Mouse (Mus musculus): ENCODE measurements around the gene Birc7. TPM values are rescaled to one million over a fixed set of nuclear protein-coding genes. Genes with fewer than 3 reads are reported as not detected.

Birc7 gene
- polyA plus RNA-seq, 1 experiment from 2014 or later: 1.3 TPM

DNA sequence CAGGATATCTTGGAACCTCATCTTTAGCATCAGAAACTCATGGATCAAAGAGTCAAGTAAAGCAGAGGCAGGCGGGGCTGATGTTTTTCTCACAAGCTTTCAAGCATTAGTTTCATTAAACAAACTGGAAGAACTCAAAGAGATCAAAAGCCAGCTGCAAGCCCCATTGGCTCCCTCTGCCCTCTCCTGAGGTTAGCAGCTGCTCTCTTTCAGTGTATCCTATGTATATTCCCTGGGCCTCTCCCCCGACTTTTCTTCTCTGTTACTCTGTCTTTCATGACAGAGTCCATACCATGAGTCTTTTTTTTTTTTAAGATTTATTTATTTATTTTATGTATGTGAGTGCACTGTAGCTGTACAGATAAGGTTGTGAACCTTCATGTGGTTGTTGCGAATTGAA lies 31.4 kb downstream of the Birc7 start:
- Histone ChIP-seq H3K9me3 (no peaks in the 10 kb centered on the region), H3K4me1 (replicated peaks) (peaks cover 24% of the 10 kb centered on the region), H3K27ac (no peak overlapping the region), H3K27me3 (ENCODE audit: insufficient read depth, poor library complexity, severe bottlenecking) (peaks cover 11% of the 10 kb centered on the region), H3K36me3 (no peaks in the 10 kb centered on the region), H3K4me3 (no peak overlapping the region)
- 82% methylated on average over 3 of the region's 3 CpGs for WGBS
- DNase-seq (ENCODE audit: low spot score): no peak

DNA sequence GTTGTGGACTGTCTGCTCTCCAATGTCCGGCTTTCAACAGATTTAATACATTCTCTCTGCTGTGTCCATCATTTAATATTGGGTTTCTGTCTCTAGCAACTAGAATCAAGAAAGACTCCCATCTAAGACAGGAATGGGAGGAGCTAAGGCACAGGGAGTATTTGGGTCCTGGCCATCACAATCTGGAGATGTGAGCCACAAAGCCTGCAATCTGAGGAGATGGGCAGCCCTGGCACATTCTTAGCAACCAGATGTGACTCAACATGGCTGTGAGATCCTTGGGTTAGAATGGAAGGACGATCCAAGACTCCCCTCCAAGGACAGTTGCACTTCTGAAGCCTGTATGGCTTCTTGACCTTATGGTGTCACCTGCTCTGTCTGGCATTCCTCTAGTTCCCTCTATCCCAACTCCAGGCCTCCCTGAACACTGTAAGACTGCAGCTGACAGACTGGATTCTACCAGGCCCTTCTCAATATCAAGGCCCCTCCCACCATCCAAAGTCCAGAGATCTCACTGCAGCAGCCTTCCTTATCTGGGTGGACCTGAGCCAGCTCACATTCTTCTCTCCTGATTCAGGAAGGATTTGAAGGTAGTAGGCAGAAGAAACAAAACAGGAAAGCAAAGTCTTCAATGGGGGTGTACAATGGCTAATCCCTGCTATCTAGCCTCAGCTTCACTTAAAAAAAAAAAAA lies 33.9 kb downstream of the Birc7 start:
- Histone ChIP-seq H3K27me3 (ENCODE audit: insufficient read depth, poor library complexity, severe bottlenecking) (no peaks in the 10 kb centered on the region), H3K9me3 (no peaks in the 10 kb centered on the region), H3K27ac (no peak overlapping the region), H3K4me1 (replicated peaks) (peaks cover 22% of the 10 kb centered on the region), H3K36me3 (no peaks in the 10 kb centered on the region), H3K4me3 (no peak overlapping the region)
- WGBS: 81% methylated on average over 2 of the region's 2 CpGs
- no peak for DNase-seq (ENCODE audit: low spot score)

DNA sequence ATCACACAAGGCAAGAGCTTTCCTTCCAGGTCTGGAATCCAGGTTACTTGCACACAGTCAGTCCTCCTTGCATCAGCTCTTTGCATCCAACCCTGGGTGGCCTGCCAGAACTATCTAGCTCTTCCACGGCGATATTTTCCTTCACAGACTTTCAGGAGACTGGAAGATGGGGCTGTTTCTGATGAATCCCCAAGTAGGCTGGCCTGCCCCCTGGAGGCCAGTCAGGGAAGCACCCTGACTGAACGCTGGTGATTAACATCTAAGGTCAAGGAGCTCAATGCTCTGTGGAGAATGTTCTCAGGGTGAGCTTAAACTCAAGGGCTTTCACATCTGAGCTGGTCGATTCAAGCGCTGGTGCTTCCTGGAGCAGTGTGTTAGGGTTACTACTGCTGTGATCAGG lies 35.1 kb downstream of the Birc7 start:
- Histone ChIP-seq H3K4me3 (no peak overlapping the region), H3K27ac (peak overlapping the region; percentile 43; the same call in 1 of the 2 replicates), H3K27me3 (ENCODE audit: insufficient read depth, poor library complexity, severe bottlenecking) (no peaks in the 10 kb centered on the region), H3K36me3 (peaks cover 4% of the 10 kb centered on the region), H3K4me1 (replicated peaks) (peaks cover 32% of the 10 kb centered on the region), H3K9me3 (no peaks in the 10 kb centered on the region)
- 10% methylated on average over 5 of the region's 5 CpGs for WGBS
- peak; percentile 82 for DNase-seq (ENCODE audit: low spot score)

DNA sequence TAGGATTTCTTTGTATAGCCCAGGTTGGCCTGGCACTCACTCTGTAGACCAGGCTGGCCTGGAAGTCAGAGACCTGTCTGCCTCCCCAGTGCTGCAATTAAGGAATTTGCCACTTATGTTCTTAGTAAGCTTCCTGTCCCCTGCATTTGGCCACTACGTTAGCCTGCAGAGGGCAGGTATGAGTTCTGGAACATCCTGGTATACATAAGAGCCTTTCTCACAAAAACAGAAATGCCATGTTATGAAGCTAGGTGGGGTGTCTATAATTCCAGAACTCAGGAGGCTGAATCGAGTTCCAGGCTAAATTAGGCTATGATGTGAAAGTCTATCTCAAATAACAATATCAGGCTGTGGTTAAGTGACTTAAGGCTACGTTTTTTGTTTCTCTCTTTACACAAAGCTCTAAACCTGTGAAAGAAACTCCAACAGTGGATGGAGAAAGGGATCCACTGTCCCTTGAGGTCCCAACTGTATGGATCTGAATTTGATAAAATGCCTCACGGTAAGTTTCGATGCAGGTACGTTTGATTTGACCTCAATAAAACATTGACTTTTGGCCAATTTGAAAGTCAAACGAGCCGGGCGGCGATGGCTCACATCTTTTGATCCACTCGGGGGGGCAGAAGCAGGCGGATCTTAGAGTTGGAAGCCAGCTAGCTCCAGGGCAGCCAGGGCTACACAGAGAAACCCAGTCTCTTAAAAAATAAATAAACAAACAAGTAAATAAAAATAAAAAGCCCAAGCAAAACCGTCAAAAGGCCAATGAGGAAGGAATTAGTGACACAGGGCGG lies 37.5 kb downstream of the Birc7 start:
- Histone ChIP-seq H3K36me3 (peaks cover 25% of the 10 kb centered on the region), H3K27ac (peak overlapping the region; percentile 93), H3K27me3 (ENCODE audit: insufficient read depth, poor library complexity, severe bottlenecking) (no peaks in the 10 kb centered on the region), H3K4me1 (replicated peaks) (peaks cover 35% of the 10 kb centered on the region), H3K9me3 (no peaks in the 10 kb centered on the region), H3K4me3 (peak overlapping the region; percentile 80)
- no peak for DNase-seq (ENCODE audit: low spot score)
- 20% methylated on average over 14 of the region's 14 CpGs for WGBS

DNA sequence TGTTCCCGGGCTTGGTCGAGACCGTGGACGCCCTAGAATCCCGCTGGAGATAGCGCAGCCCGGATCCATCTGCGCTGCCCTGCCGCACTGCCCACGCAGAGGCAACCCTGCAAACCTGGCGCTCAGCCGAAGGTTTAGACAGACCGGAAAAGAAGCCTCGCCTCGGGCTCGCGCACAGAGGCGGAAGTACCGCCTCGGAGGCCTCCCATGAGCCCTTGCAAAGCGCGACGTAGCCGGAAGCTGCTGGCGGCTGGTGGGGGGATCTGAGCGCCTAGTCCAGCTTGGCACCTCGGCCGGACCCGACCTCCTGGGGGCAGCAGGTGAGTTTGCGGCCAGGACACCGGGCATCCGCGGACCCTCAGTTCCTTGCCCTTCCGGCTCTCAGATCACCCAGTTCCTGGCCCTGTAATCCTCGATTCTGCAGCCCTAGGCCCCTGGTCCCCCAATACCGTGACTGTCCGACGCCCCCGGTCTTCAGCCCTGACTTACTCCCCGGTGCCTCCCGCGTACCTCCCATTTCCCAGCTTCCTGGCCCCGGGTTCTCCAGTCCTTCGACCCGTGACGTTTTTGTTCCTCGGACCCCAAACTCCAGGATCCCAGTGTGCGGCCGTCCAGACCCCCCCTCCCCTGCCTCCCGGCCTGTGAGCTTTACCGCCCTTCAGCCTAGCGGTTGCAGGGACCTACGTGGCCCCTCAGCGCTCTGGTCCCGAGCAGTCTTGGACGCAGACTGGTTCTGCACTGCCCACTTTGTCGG lies 38.4 kb downstream of the Birc7 start, which contains the start of gene Arfgap1:
TSS of gene Arfgap1 (plus strand) at position 216 of the 754 bp plus-strand sequence.
- Histone ChIP-seq H3K9me3 (no peaks in the 10 kb centered on the region), H3K4me1 (replicated peaks) (peaks cover 35% of the 10 kb centered on the region), H3K4me3 (peak within 1 kb of the TSS; percentile 80), H3K27me3 (ENCODE audit: insufficient read depth, poor library complexity, severe bottlenecking) (no peaks in the 10 kb centered on the region), H3K27ac (peak within 1 kb of the TSS; percentile 93), H3K36me3 (peaks cover 34% of the 10 kb centered on the region)
- under 1% methylated on average over 57 of the region's 57 CpGs for WGBS
- DNase-seq (ENCODE audit: low spot score): peak; percentile 88

DNA sequence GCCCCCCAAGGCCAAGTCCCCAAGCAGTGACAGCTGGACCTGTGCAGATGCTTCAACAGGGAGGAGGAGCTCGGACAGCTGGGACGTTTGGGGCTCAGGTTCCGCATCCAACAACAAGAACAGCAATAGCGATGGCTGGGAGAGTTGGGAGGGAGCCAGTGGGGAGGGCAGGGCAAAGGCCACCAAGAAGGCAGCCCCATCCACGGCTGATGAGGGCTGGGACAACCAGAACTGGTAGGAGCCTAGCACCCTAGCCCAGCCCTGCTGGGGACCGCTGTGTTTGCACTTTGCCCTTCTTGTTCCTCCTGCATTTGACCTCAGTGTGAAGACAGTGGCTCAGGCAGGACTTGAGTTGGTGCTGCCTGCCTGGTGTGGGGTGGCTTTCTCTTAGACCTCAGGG lies 52.3 kb downstream of the Birc7 start:
- Histone ChIP-seq H3K27ac (no peak overlapping the region), H3K4me3 (no peak overlapping the region), H3K36me3 (peaks cover 85% of the 10 kb centered on the region), H3K27me3 (ENCODE audit: insufficient read depth, poor library complexity, severe bottlenecking) (no peaks in the 10 kb centered on the region), H3K4me1 (replicated peaks) (peaks cover 3% of the 10 kb centered on the region), H3K9me3 (no peaks in the 10 kb centered on the region)
- DNase-seq (ENCODE audit: low spot score): no peak
- WGBS: 85% methylated on average over 6 of the region's 6 CpGs

Other genes starting within 250 kb of the Birc7 start
- gene Dido1, start 219.0 kb upstream of the Birc7 start, polyA plus RNA-seq (2016; fragmentation: Nextera tagmentation; extraction: Ambion mirVana): 31.9 and 33.3 TPM in 2 replicates
- 50.0 and 50.8 TPM in 2 replicates for gene Gid8, start 218.9 kb upstream of the Birc7 start, polyA plus RNA-seq (2016; fragmentation: Nextera tagmentation; extraction: Ambion mirVana)
- 0.25 and 0.54 TPM in 2 replicates for gene Slc17a9, start 203.8 kb upstream of the Birc7 start, polyA plus RNA-seq (2016; fragmentation: Nextera tagmentation; extraction: Ambion mirVana)
- 5.0 and 6.1 TPM in 2 replicates for gene Bhlhe23, start 152.1 kb upstream of the Birc7 start, polyA plus RNA-seq (2016; fragmentation: Nextera tagmentation; extraction: Ambion mirVana)
- 62.0 and 67.1 TPM in 2 replicates for gene Ythdf1, start 8.1 kb upstream of the Birc7 start, polyA plus RNA-seq (2016; fragmentation: Nextera tagmentation; extraction: Ambion mirVana)
- 79.3 and 108 TPM in 2 replicates for gene Nkain4, start 25.7 kb downstream of the Birc7 start, polyA plus RNA-seq (2016; fragmentation: Nextera tagmentation; extraction: Ambion mirVana)
- 85.4 and 89.4 TPM in 2 replicates for gene Arfgap1, start 38.2 kb downstream of the Birc7 start, polyA plus RNA-seq (2016; fragmentation: Nextera tagmentation; extraction: Ambion mirVana)
- gene Col20a1, start 57.5 kb downstream of the Birc7 start, polyA plus RNA-seq (2016; fragmentation: Nextera tagmentation; extraction: Ambion mirVana): 0.35 and 0.56 TPM in 2 replicates
- gene Chrna4, start 114.5 kb downstream of the Birc7 start, polyA plus RNA-seq (2016; fragmentation: Nextera tagmentation; extraction: Ambion mirVana): 23.7 and 44.1 TPM in 2 replicates
- gene Kcnq2, start 206.3 kb downstream of the Birc7 start, polyA plus RNA-seq (2016; fragmentation: Nextera tagmentation; extraction: Ambion mirVana): 5.4 and 15.5 TPM in 2 replicates
- 0.47 TPM in 1 of 2 replicates, not detected in the other for gene Eef1a2, start 228.0 kb downstream of the Birc7 start, polyA plus RNA-seq (2016; fragmentation: Nextera tagmentation; extraction: Ambion mirVana)